Mouse (Mus musculus) forebrain, postnatal 0 days (tissue): ENCODE results near the gene Apom. TPM values are rescaled to one million over a fixed set of nuclear protein-coding genes. Genes with fewer than 3 reads are reported as not detected.

ENCODE experiments used
- ATAC-seq: fragments of 200-750 bp; cut with Nextera tagmentation; 2 replicates; pipeline ENCODE4 v1.8.0; 2017; ENCODE audit warnings: mild to moderate bottlenecking, moderate library complexity
- DNase-seq: peaks from one replicate; pipeline ENCODE4 v3.0.0-alpha.2; 2015
- H3K27ac ChIP-seq: fragments of 300-500 bp; sonication (generic); 2 replicates; pipeline ENCODE4 v1.5.1; 2014; ENCODE audit warnings: low read depth, mild to moderate bottlenecking, antibody characterized with exemption, low read length, moderate library complexity, mixed read lengths
- H3K27me3 ChIP-seq: fragments of 300-500 bp; sonication (generic); 2 replicates; pipeline ENCODE4 v1.6.1; 2014; ENCODE audit warnings: mild to moderate bottlenecking, low read length, mixed read lengths; ENCODE audit not compliant: insufficient read depth
- H3K36me3 ChIP-seq: fragments of 300-500 bp; sonication (generic); 2 replicates; pipeline ENCODE4 v1.6.1; 2014; ENCODE audit warnings: mild to moderate bottlenecking, moderate library complexity; ENCODE audit not compliant: insufficient read depth
- H3K4me1 ChIP-seq: fragments of 300-500 bp; sonication (generic); 2 replicates; pipeline ENCODE4 v1.6.1; 2014; ENCODE audit warnings: antibody characterized with exemption; ENCODE audit not compliant: insufficient read depth
- H3K4me2 ChIP-seq: fragments of 300-500 bp; sonication (generic); 2 replicates; pipeline ENCODE4 v1.6.1; 2014; ENCODE audit warnings: low read depth, mild to moderate bottlenecking, moderate library complexity
- H3K4me3 ChIP-seq: fragments of 300-500 bp; sonication (generic); 2 replicates; pipeline ENCODE4 v1.5.1; 2014; ENCODE audit warnings: low read depth, low read length, mixed read lengths
- H3K9ac ChIP-seq: fragments of 300-500 bp; sonication (generic); 2 replicates; pipeline ENCODE4 v1.6.1; 2014; ENCODE audit warnings: mild to moderate bottlenecking
- H3K9me3 ChIP-seq: fragments of 300-500 bp; sonication (generic); 2 replicates; pipeline ENCODE4 v1.6.1; 2016; ENCODE audit warnings: low read length
- CTCF ChIP-seq: sonication (generic); IDR thresholded peaks from 2 replicates; pipeline ENCODE4 v1.5.1; 2016; ENCODE audit warnings: antibody characterized with exemption, control low read depth, low read depth
- WGBS: fragments of 180-500 bp; shearing (Covaris S2); extraction: QIAGEN DNeasy Blood & Tissue Kit; methylation state at CpG from one replicate; pipeline ENCODE4 v1.1.7; 2014; 5-methylcytosine and 5-hydroxymethylcytosine counted together
- polyA plus RNA-seq: library from polyadenylated mRNA; unstranded; fragments of >200 nt; fragmentation: Nextera tagmentation; extraction: Ambion mirVana; gene quantifications from 2 replicates; pipeline ENCODE4 v1.2.1, GENCODE M21; 2015
- total RNA-seq: library from RNA; depleted of rRNA; stranded (reverse); fragments of >200 nt; gene quantifications from 2 replicates; pipeline ENCODE4 v1.2.3, GENCODE M21; 2014

Gene Apom
- total and polyA plus RNA-seq, 2 experiments from 2014 or later: 0.71 TPM; not detected in 1

DNA sequence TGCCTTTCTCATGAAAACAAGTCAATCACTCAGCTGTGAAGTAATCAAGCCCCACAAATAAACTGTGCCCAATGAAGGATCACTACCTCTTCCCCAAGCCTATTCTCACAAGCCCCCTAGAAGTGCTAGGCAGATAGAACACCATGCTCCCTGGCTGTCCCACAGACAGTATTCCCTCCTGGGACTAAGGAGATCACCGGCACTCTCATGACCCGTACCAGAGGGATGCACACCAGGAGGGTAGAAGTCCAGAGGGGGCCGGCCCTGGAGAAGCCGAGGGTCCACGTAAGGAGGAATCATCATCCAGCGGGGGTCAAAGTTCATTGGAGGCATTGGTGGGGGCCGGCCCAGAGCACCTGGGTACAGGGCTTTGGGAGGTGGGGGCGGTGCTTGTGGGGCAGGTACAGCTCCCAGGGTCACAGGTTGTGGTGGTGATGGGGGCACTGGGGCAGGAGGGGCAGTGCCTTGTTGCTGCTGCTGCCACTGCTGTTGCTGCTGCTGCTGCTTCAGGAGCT is 25.9 kb upstream of the Apom start:
- DNase-seq (no peak), ATAC-seq (no peak)
- Histone ChIP-seq H3K9ac (no peak overlapping the region), H3K4me2 (no peak overlapping the region), H3K27ac (no peak overlapping the region), H3K4me3 (no peak overlapping the region), H3K27me3 (no peaks in the 10 kb centered on the region), H3K36me3 (peaks cover 98% of the 10 kb centered on the region), H3K9me3 (no peaks in the 10 kb centered on the region), H3K4me1 (peaks cover 7% of the 10 kb centered on the region)
- 94% methylated on average over 8 of the region's 8 CpGs for WGBS
- no peak for TF ChIP-seq CTCF

DNA sequence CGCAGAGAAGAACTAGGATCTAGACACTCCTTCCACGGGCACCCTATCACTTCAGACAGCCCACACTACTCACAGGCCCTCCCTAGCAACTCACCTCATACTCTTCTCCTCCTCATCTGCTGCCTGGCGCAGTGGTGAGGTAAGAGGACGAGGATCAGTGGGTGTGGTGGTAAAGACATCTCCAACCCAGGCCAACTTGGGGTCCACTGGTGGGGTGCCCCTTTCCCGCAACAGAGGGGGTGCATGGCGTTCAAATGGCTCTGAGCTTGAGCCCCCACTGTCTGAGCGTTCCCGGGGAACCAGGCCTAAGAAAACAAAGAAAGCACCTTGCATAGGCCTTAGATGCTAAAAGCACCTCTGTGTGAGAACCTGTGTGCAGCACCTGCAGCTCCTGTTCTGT is 25.4 kb upstream of the Apom start:
- Histone ChIP-seq H3K4me3 (no peak overlapping the region), H3K9ac (no peak overlapping the region), H3K4me1 (peaks cover 2% of the 10 kb centered on the region; the same call in 1 of the 2 replicates), H3K27ac (no peak overlapping the region), H3K4me2 (no peak overlapping the region), H3K27me3 (no peaks in the 10 kb centered on the region), H3K9me3 (no peaks in the 10 kb centered on the region), H3K36me3 (peaks cover 100% of the 10 kb centered on the region)
- no peak for DNase-seq
- 94% methylated on average over 8 of the region's 8 CpGs for WGBS
- no peak for TF ChIP-seq CTCF
- ATAC-seq: no peak

DNA sequence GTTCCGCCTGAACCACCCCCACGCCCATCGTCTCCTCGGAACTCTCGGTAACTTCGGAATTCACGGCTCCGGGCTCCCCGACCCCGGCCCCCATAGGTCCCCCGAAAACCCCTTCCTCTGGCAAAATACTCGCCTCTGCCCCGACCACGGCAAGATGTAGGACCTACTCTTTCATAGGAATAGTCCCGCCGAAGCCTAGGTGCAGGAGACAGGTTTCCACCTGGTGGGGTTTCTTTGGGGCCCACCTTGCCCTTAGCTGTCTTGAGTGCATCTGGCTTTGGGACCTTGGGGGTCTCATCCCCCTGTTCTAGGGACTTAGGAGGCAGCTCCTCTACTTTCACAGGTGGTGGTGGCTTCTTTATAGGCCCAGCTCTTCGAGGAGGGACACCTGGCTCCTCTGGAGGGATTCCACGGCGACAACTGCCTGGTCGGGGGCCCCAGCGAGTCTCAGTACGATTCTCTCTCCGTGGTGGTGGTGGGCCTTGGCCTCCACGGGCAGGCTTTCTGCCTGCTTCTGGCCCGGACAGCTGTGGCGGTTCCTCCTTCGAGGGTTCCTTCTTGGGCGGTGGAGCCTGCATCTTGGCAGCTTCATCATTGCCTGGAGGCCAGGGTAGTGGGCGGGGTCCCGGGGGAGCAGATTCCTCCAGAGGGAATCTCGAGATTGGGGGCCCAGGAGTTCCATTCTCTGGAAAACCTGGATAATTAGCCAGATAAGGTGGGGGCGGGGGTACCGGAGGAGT is 24.8 kb upstream of the Apom start:
- TF ChIP-seq CTCF: no peak
- no peaks in the 10 kb centered on the region for H3K4me1 ChIP-seq
- no peak overlapping the region for H3K4me3 ChIP-seq
- H3K36me3 ChIP-seq: peaks cover 100% of the 10 kb centered on the region
- DNase-seq (no peak), ATAC-seq (no peak)
- no peaks in the 10 kb centered on the region for H3K9me3 ChIP-seq
- no peaks in the 10 kb centered on the region for H3K27me3 ChIP-seq
- 89% methylated on average over 33 of the region's 33 CpGs for WGBS
- no peak overlapping the region for H3K4me2 ChIP-seq
- no peak overlapping the region for H3K9ac ChIP-seq
- H3K27ac ChIP-seq: no peak overlapping the region

DNA sequence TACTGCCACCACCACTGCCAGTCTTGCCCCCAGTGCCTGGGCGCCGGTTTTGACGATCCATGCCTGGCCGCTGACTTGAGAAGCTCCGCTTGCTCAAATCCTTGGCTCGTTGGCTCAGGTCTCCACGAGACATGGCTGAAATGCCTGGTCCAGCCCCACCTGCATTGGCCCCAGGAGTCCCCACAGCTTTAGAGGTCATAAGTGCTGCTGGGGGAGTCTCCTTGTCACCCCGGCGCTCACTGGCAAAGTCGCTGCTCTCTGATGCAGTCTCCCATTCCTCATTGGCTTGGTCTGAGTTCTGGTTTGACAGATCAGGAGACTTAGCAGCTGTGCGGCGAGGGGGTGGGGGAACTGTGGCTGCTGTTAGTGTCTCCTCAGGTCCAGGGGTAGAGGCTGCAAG is 23.6 kb upstream of the Apom start:
- Histone ChIP-seq H3K36me3 (peaks cover 98% of the 10 kb centered on the region), H3K27me3 (no peaks in the 10 kb centered on the region), H3K4me3 (no peak overlapping the region), H3K4me1 (no peaks in the 10 kb centered on the region), H3K4me2 (no peak overlapping the region), H3K9me3 (no peaks in the 10 kb centered on the region), H3K9ac (no peak overlapping the region), H3K27ac (no peak overlapping the region)
- WGBS: 90% methylated on average over 12 of the region's 12 CpGs
- no peak for TF ChIP-seq CTCF
- ATAC-seq: no peak
- DNase-seq: no peak

DNA sequence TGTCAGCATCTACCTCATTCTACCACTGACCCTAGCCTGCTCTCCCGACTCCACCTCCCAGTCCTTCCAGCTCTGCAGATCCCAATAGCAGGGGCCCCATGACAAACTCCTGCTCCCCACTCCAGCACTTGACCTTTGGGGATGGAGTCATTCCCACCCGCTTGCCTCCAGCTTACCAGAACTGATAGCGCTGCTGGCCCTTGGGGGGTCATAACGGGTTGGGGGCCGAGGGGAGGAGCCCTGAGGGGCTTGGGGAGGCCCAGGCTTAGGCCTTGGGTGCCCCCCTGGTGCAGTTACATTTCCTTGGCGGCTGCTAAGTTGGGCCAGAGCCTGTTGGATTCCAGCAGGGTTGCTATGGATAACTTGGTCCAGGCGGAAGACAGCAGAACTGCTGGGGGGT is 22.8 kb upstream of the Apom start:
- no peak for DNase-seq
- Histone ChIP-seq H3K4me3 (no peak overlapping the region), H3K27ac (no peak overlapping the region), H3K4me2 (no peak overlapping the region), H3K9me3 (no peaks in the 10 kb centered on the region), H3K9ac (no peak overlapping the region), H3K4me1 (no peaks in the 10 kb centered on the region), H3K36me3 (peaks cover 98% of the 10 kb centered on the region), H3K27me3 (no peaks in the 10 kb centered on the region)
- no peak for ATAC-seq
- WGBS: 84% methylated on average over 7 of the region's 7 CpGs
- no peak for TF ChIP-seq CTCF

DNA sequence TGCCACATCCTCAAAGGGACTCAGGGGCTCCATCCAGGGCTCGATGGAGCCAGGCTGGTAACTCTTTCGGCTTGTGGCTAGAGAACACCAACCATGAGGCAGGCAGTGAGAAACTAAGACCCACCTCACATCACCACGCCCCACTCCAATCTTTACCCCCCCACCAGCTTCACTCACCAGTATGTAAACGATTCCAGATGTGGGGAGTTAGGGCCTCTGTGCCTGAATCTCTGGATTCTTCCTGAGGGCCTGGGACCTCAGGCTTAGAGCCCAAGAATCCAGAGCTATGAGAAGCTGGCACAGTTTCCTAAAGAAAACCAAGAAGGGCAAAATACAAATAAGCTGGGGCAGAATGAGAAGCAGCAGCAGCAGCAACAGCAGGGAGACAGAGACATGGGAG is 22.1 kb upstream of the Apom start:
- Histone ChIP-seq H3K27me3 (no peaks in the 10 kb centered on the region), H3K4me2 (no peak overlapping the region), H3K27ac (no peak overlapping the region), H3K9ac (no peak overlapping the region), H3K36me3 (peaks cover 98% of the 10 kb centered on the region), H3K4me3 (no peak overlapping the region), H3K9me3 (no peaks in the 10 kb centered on the region), H3K4me1 (no peaks in the 10 kb centered on the region)
- TF ChIP-seq CTCF: no peak
- 91% methylated on average over 4 of the region's 4 CpGs for WGBS
- ATAC-seq (no peak), DNase-seq (no peak)

DNA sequence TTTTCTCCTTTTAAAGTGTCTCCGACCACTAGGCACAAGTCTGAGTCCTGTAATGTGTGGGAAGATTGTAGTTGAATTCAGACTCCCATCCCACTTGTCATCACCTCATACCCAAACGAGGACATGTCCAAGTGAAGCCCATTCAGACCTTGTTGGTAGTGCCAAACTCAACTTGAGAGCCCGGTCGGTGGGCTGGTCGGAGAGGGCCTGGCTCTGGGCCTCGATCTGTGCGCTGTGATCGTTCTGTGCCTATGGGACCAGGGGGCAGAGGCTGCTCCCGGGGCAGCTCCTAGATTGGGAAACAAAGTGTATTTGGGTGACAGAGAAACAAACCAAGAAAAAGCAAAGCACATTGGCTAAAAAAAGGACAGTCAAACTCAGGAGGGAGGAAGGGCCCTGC is 21.2 kb upstream of the Apom start:
- Histone ChIP-seq H3K36me3 (peaks cover 98% of the 10 kb centered on the region), H3K9me3 (no peaks in the 10 kb centered on the region), H3K9ac (no peak overlapping the region), H3K27ac (no peak overlapping the region), H3K27me3 (no peaks in the 10 kb centered on the region), H3K4me3 (no peak overlapping the region), H3K4me2 (no peak overlapping the region), H3K4me1 (no peaks in the 10 kb centered on the region)
- no peak for TF ChIP-seq CTCF
- DNase-seq (no peak), ATAC-seq (no peak)
- WGBS: 90% methylated on average over 9 of the region's 9 CpGs
